Mouse (Mus musculus) heart, postnatal 14 days (tissue): ENCODE measurements at regions not wholly inside any gene's neighbourhood (a gene's known extent, or its start where the extent isn't known, plus 50 kb on each side); places are given as distances from the start of the nearest gene placed in this dataset.

ENCODE experiments used
- DNase-seq, 2 experiments: peaks; one replicate each; pipeline ENCODE4 v3.0.0; 2021 to 2022
- intact Hi-C: fragments of 180-260 bp; cut with DNase I; formaldehyde crosslinking; loops from one replicate; pipeline ENCODE4 v1.15.1; 2025

GRCm38 (mm10) chrX:45340661-45341060 lies 250.0 kb downstream of the Prr32 start:
- intact Hi-C loops, result no loop called here
- peak in 1 of 2 experiments; percentile 5 for DNase-seq
